In genomic region chr2:57116366-57117200, GRCm38 (mm10) we compare ENCODE assay signal across 8 mouse cellular contexts. TPM values are rescaled to one million over a fixed set of nuclear protein-coding genes. Genes with fewer than 3 reads are reported as not detected.
DNase-seq lines count a peak whose midpoint lies in the region; ATAC-seq and TF ChIP-seq lines count a peak whose summit lies in the region.

No protein-coding gene starts in this region.

- WGBS in heart, embryonic 14.5 days = under 1% methylated on average over 46 of the region's 47 CpGs
- under 1% methylated on average over 47 of the region's 47 CpGs for WGBS in kidney, postnatal 0 days
- WGBS in liver, embryonic 16.5 days (ENCODE audit: insufficient replicate concordance) = under 1% methylated on average over 47 of the region's 47 CpGs
- WGBS in neural tube, embryonic 12.5 days = under 1% methylated on average over 47 of the region's 47 CpGs

- H3K4me1 ChIP-seq in E14TG2a.4 (replicated peaks; ENCODE audit: low read depth, low read length) = peaks cover 44% of the 10 kb centered on the region
- H3K4me1 ChIP-seq in heart, embryonic 14.5 days (ENCODE audit: control insufficient read depth in 2 of 2, insufficient read depth in 2 of 2, low read length in 2 of 2) = peaks cover 0 to 9% of the 10 kb centered on the region in 2 experiments; a peak in 1 of 4 replicates
- 0 out of 2 replicates have a peak, but pooled peaks cover 5% of the 10 kb centered on the region for H3K4me1 ChIP-seq in kidney, postnatal 0 days (replicated peaks; ENCODE audit: insufficient read depth, low read length)
- H3K4me1 ChIP-seq in liver, embryonic 16.5 days (ENCODE audit: control insufficient read depth, low read depth, low read length) = peaks cover 13% of the 10 kb centered on the region
- H3K4me1 ChIP-seq in neural tube, embryonic 12.5 days = peaks cover 23% of the 10 kb centered on the region

- H3K4me2 ChIP-seq in heart, embryonic 14.5 days (ENCODE audit: low read length) = peak overlapping the region; percentile 99
- H3K4me2 ChIP-seq in kidney, postnatal 0 days (ENCODE audit: low read length) = peak overlapping the region; percentile 99
- H3K4me2 ChIP-seq in liver, embryonic 16.5 days (ENCODE audit: low read depth, low read length) = peak overlapping the region; percentile 78
- H3K4me2 ChIP-seq in neural tube, embryonic 12.5 days (replicated peaks) = peak overlapping the region; percentile 90

- peaks cover 65% of the 10 kb centered on the region for H3K27me3 ChIP-seq in E14TG2a.4 (ENCODE audit: insufficient read depth, low read length)
- peaks cover 26% of the 10 kb centered on the region for H3K27me3 ChIP-seq in heart, embryonic 14.5 days (ENCODE audit: control insufficient read depth, insufficient read depth, low read length)
- peaks cover 20% of the 10 kb centered on the region for H3K27me3 ChIP-seq in kidney, postnatal 0 days (ENCODE audit: insufficient read depth, low read length)
- peaks cover 44% of the 10 kb centered on the region for H3K27me3 ChIP-seq in liver, embryonic 16.5 days (ENCODE audit: control insufficient read depth, insufficient read depth, low read depth, low read length)
- H3K27me3 ChIP-seq in neural tube, embryonic 12.5 days (replicated peaks) = peaks cover 36% of the 10 kb centered on the region

- peak overlapping the region; percentile 89 for H3K4me3 ChIP-seq in E14TG2a.4 (replicated peaks; ENCODE audit: low read length)
- peak overlapping the region; percentile 71 to 82 for H3K4me3 ChIP-seq in heart, embryonic 14.5 days (ENCODE audit: control insufficient read depth in 1 of 2, insufficient read depth in 1 of 2, low read depth in 1 of 2, low read length in 2 of 2)
- peak overlapping the region; percentile 69 for H3K4me3 ChIP-seq in kidney, postnatal 0 days (replicated peaks; ENCODE audit: low read depth, low read length)
- H3K4me3 ChIP-seq in liver, embryonic 16.5 days (ENCODE audit: low read depth, low read length) = peak overlapping the region; percentile 69
- H3K4me3 ChIP-seq in neural tube, embryonic 12.5 days = peak overlapping the region; percentile 79

- no peak for TF ChIP-seq CTCF in E14TG2a.4 (conservative IDR thresholded peaks at IDR 0.05; ENCODE audit: low read length)
- peak; percentile 29; the same call in 1 of the 2 replicates for TF ChIP-seq CTCF in kidney, postnatal 0 days (IDR thresholded peaks at IDR 0.05; ENCODE audit: low read depth)

- no peaks in the 10 kb centered on the region for H3K9me3 ChIP-seq in E14TG2a.4 (ENCODE audit: low read length)
- H3K9me3 ChIP-seq in heart, embryonic 14.5 days (ENCODE audit: control insufficient read depth, low read length) = peaks cover 7% of the 10 kb centered on the region
- H3K9me3 ChIP-seq in kidney, postnatal 0 days (replicated peaks; ENCODE audit: low read length) = no peaks in the 10 kb centered on the region
- H3K9me3 ChIP-seq in liver, embryonic 16.5 days (replicated peaks; ENCODE audit: control insufficient read depth, low read length) = no peaks in the 10 kb centered on the region
- H3K9me3 ChIP-seq in neural tube, embryonic 12.5 days = no peaks in the 10 kb centered on the region

- peak; percentile 90 for DNase-seq in brain, adult 2 months (ENCODE audit: low read depth, low spot score)
- DNase-seq in kidney, postnatal 0 days (ENCODE audit: low spot score) = peak; percentile 82
- DNase-seq in thymus, postnatal 0 days (ENCODE audit: low spot score) = peak; percentile 47

- H3K36me3 ChIP-seq in E14TG2a.4 (ENCODE audit: insufficient read depth, low read length) = no peaks in the 10 kb centered on the region; the same call in 1 of the 2 replicates
- no peaks in the 10 kb centered on the region for H3K36me3 ChIP-seq in heart, embryonic 14.5 days (ENCODE audit: control insufficient read depth, insufficient read depth, low read length)
- H3K36me3 ChIP-seq in kidney, postnatal 0 days (ENCODE audit: insufficient read depth, low read length) = no peaks in the 10 kb centered on the region
- H3K36me3 ChIP-seq in liver, embryonic 16.5 days (ENCODE audit: control insufficient read depth, insufficient read depth) = no peaks in the 10 kb centered on the region
- H3K36me3 ChIP-seq in neural tube, embryonic 12.5 days = no peaks in the 10 kb centered on the region

- ATAC-seq in erythroid progenitor cell, adult 5-6 weeks (replicated peaks; ENCODE audit: low FRiP score, poor library complexity, severe bottlenecking) = peak; percentile 58
- peak; percentile 74 for ATAC-seq in heart, embryonic 14.5 days (ENCODE audit: insufficient number of reproducible peaks, insufficient read depth, low FRiP score, low read depth)
- ATAC-seq in kidney, postnatal 0 days (replicated peaks; ENCODE audit: low FRiP score, low read depth) = peak; percentile 36
- ATAC-seq in liver, embryonic 16.5 days (ENCODE audit: low read depth) = peak; percentile 39
- peak; percentile 9 for ATAC-seq in neural tube, embryonic 12.5 days (ENCODE audit: low FRiP score, low read depth)

- H3K9ac ChIP-seq in heart, embryonic 14.5 days (ENCODE audit: low read length) = peak overlapping the region; percentile 72
- peak overlapping the region; percentile 38 for H3K9ac ChIP-seq in kidney, postnatal 0 days (ENCODE audit: low read depth, low read length)
- H3K9ac ChIP-seq in liver, embryonic 16.5 days (ENCODE audit: low read depth, low read length) = peak overlapping the region; percentile 53
- H3K9ac ChIP-seq in neural tube, embryonic 12.5 days = peak overlapping the region; percentile 49

- H3K27ac ChIP-seq in heart, embryonic 14.5 days (replicated peaks in 1 of 2; ENCODE audit: control insufficient read depth in 1 of 2, insufficient read depth in 1 of 2, low read depth in 2 of 2, low read length in 2 of 2) = peak overlapping the region; percentile 95 to 97
- H3K27ac ChIP-seq in kidney, postnatal 0 days = peak overlapping the region; percentile 83
- H3K27ac ChIP-seq in liver, embryonic 16.5 days (ENCODE audit: low read length) = no peak overlapping the region
- no peak overlapping the region for H3K27ac ChIP-seq in neural tube, embryonic 12.5 days

RNA-seq across cellular contexts. Expression of gene Nr4a2, which starts 7.2 kb away (rescaled TPM):
- total RNA-seq in erythroid progenitor cell, adult 5-6 weeks (2015; ENCODE audit: low replicate concordance) = 0.72 TPM in 1 of 2 replicates, not detected in the other
- 0.13 and 0.68 TPM in 2 replicates for total RNA-seq in erythroid progenitor cell, adult 5-6 weeks (2017; ENCODE audit: low replicate concordance)
- 1.9 and 2.4 TPM in 2 replicates for polyA plus RNA-seq in heart, embryonic 14.5 days (2014; fragmentation: Nextera tagmentation; extraction: Ambion mirVana)
- polyA plus RNA-seq in kidney, postnatal 0 days (2015; fragmentation: Nextera tagmentation; extraction: Ambion mirVana) = 1.9 and 2.0 TPM in 2 replicates
- polyA plus RNA-seq in liver, embryonic 16.5 days (2015; fragmentation: Nextera tagmentation; extraction: Ambion mirVana) = 0.25 and 0.31 TPM in 2 replicates
- 20.7 and 21.0 TPM in 2 replicates for polyA plus RNA-seq in neural tube, embryonic 12.5 days (2016; fragmentation: Nextera tagmentation; extraction: Ambion mirVana)
- polyA plus RNA-seq in thymus, postnatal 0 days (2015; fragmentation: Nextera tagmentation; extraction: Ambion mirVana) = 0.71 and 0.85 TPM in 2 replicates

Comparison
In these comparisons a context has a peak if more than half of its experiments do, and no peak if none do; other contexts are left out.
1. ATAC-seq: peak in every context shown above with its lines; median percentile 74 in heart, embryonic 14.5 days; 58 in erythroid progenitor cell, adult 5-6 weeks; 39 in liver, embryonic 16.5 days; 36 in kidney, postnatal 0 days; 9 in neural tube, embryonic 12.5 days.
2. H3K27ac ChIP-seq: peak in heart, embryonic 14.5 days (2 of 2) and kidney, postnatal 0 days (single experiment); none in liver, embryonic 16.5 days (single experiment) and neural tube, embryonic 12.5 days (single experiment).
3. Peak in every context shown above with its lines, with median percentiles within 50 percentile points of each other: H3K4me3 ChIP-seq, DNase-seq, H3K4me2 ChIP-seq and H3K9ac ChIP-seq.